Mouse (Mus musculus) macrophage (primary cell): Measurements from ENCODE around the gene Zmynd8. TPM values are rescaled to one million over a fixed set of nuclear protein-coding genes. Genes with fewer than 3 reads are reported as not detected.

Experiments used
- H3K27ac ChIP-seq: fragments of 350-480 bp; formaldehyde crosslinking; 2 replicates; pipeline ENCODE4 v1.9.0; 2021
- H3K36me3 ChIP-seq: fragments of 350-480 bp; formaldehyde crosslinking; 2 replicates; pipeline ENCODE4 v1.9.0; 2021; ENCODE audit errors: inconsistent target
- H3K4me3 ChIP-seq: fragments of 350-480 bp; formaldehyde crosslinking; 2 replicates; pipeline ENCODE4 v1.9.0; 2021; ENCODE audit errors: inconsistent target
- H3K79me2 ChIP-seq: fragments of 350-480 bp; formaldehyde crosslinking; 2 replicates; pipeline ENCODE4 v1.9.0; 2021; ENCODE audit errors: inconsistent target
- WGBS: methylation state at CpG from one replicate; pipeline ENCODE4 v1.1.7; 2026; ENCODE audit warnings: inconsistent platforms; ENCODE audit not compliant: missing documents; 5-methylcytosine and 5-hydroxymethylcytosine counted together
- polyA plus RNA-seq: library from polyadenylated mRNA; stranded (reverse); fragments of 250-400 nt; gene quantifications from 3 replicates; pipeline ENCODE4 v1.2.4, GENCODE M21; 2018; ENCODE audit warnings: inconsistent platforms

Zmynd8 gene
- polyA plus RNA-seq, 1 experiment from 2014 or later, result 95.5 TPM

DNA sequence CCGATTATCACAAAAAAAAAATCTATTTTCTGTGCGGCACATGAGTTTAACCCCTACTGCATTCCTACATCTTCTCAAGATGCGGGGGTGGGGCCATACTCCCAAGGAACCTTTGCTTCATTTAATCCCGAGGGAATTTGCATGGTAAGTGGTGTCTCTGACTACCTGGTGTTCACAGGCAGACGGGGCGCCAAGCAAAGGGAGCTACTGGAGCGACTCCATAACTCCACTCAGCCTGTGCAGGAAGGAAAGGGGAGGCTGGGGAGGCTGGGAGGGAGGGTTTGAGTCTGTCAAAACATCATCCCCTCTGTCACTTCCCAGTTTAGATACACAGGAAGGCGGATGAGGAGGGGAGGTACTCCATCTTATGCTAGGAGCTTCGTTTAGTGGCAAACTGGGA lies 66.5 kb downstream of the Zmynd8 start:
- peaks cover 94% of the 10 kb centered on the region for H3K36me3 ChIP-seq
- H3K27ac ChIP-seq, result no peak overlapping the region
- H3K79me2 ChIP-seq, result peaks cover 85% of the 10 kb centered on the region; the same call in 1 of the 2 replicates
- H3K4me3 ChIP-seq, result no peak overlapping the region
- 76% methylated on average over 9 of the region's 9 CpGs for WGBS

GRCm38 (mm10) chr2:165831637-165832289 lies 67.1 kb downstream of the Zmynd8 start:
- peaks cover 95% of the 10 kb centered on the region for H3K36me3 ChIP-seq
- H3K4me3 ChIP-seq, result no peak overlapping the region
- WGBS, result 97% methylated on average over 8 of the region's 8 CpGs
- no peak overlapping the region for H3K27ac ChIP-seq
- H3K79me2 ChIP-seq, result peaks cover 86% of the 10 kb centered on the region; the same call in 1 of the 2 replicates

- H3K79me2 ChIP-seq, result peaks cover 98% of the 10 kb centered on the region
- peaks cover 95% of the 10 kb centered on the region for H3K36me3 ChIP-seq
- WGBS, result 94% methylated on average over 9 of the region's 12 CpGs
- H3K27ac ChIP-seq, result no peak overlapping the region
- H3K4me3 ChIP-seq, result no peak overlapping the region
Measured at GRCm38 (mm10) chr2:165828770-165829169, 70.0 kb downstream of the Zmynd8 start.

DNA sequence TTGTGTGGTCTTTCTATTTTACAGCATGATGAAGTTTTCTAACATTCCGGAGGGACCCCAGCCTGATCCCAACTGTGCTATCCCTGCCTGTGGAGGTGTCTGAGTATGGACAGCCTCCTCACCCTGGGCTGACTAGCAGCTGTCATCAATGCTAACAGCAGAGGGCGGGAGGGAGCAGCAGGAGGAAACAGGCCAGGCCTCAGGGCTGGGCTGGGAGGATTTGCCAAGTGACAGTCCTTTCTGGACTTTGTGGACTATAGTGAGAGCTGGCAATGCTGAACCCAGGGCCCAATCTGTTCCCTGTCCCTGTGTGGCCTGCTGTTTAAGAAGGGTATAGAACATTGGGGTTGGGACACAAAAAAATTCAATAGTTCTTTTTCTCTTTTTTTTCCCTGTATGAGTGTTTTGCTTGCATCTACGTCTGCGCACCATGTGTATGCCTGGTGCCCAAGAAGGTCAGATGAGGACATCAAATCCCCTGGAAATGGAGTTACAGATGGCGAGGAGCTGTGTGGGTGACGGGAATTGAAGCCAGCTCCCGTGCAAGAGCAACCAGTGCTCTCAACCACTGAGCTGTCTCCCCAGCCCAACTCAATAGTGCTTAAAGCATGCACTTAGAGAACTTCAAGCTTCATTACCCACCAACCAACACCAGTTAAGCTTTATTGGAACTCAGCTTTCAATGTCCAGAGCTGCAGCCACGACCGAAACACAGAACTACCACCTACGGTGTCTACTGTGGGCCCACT lies 72.7 kb downstream of the Zmynd8 start:
- H3K36me3 ChIP-seq, result peaks cover 93% of the 10 kb centered on the region

GRCm38 (mm10) chr2:165825261-165825900 lies 73.4 kb downstream of the Zmynd8 start:
- Histone ChIP-seq H3K27ac (no peak overlapping the region), H3K4me3 (no peak overlapping the region), H3K36me3 (peaks cover 87% of the 10 kb centered on the region), H3K79me2 (peaks cover 87% of the 10 kb centered on the region)
- 94% methylated on average over 15 of the region's 17 CpGs for WGBS

More for the DNA sequence above, 72.7 kb downstream of the Zmynd8 start:
- 91% methylated on average over 10 of the region's 10 CpGs for WGBS
- Histone ChIP-seq H3K4me3 (no peak overlapping the region), H3K27ac (no peak overlapping the region), H3K79me2 (peaks cover 95% of the 10 kb centered on the region)

DNA sequence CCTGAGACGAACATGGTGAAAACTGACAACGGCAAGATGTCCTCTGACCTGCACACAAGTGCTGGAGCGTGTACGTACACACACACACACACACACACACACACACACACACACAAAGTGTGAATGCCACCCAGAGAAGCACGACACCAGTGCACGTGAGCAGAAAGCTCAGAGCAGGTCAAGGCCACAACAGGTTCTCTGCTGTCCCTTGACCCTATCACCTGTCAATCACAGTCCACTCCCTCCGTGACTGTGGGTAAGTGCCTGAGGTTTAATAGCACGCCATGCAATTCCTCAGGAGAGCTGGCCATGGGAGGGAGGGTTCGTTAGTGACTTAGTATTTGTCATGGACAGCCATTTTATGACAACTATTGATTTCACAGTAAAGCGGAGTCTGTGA lies 74.0 kb downstream of the Zmynd8 start:
- WGBS, result 95% methylated on average over 10 of the region's 10 CpGs
- H3K36me3 ChIP-seq, result peaks cover 82% of the 10 kb centered on the region

DNA sequence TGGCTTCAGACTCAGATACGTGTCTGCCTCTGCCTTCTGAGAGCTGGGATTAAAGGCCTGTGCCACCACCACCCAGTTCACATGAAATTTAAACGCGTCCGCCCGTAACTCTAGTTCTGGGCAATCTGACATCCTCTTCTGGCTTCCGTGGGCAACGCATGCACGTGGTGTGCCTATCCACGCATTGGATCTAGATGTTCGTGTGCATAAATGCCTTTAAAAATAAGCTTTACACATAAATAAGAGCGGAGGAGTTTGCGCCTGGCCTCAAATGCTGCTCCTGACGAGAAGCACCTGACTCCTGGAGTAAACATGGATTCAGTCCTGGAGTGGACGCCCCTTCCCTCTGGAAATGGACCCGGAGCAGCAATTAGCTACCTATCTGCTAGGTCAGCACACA lies 76.3 kb downstream of the Zmynd8 start:
- peaks cover 80% of the 10 kb centered on the region for H3K79me2 ChIP-seq
- H3K36me3 ChIP-seq, result peaks cover 80% of the 10 kb centered on the region
- WGBS, result 95% methylated on average over 15 of the region's 15 CpGs
- H3K4me3 ChIP-seq, result no peak overlapping the region
- no peak overlapping the region for H3K27ac ChIP-seq

More for the DNA sequence above, 74.0 kb downstream of the Zmynd8 start:
- H3K27ac ChIP-seq, result no peak overlapping the region
- no peak overlapping the region for H3K4me3 ChIP-seq
- H3K79me2 ChIP-seq, result peaks cover 82% of the 10 kb centered on the region

GRCm38 (mm10) chr2:165821671-165822070 lies 77.1 kb downstream of the Zmynd8 start:
- Histone ChIP-seq H3K4me3 (no peak overlapping the region), H3K27ac (no peak overlapping the region), H3K36me3 (peaks cover 80% of the 10 kb centered on the region), H3K79me2 (peaks cover 80% of the 10 kb centered on the region)
- WGBS, result 95% methylated on average over 12 of the region's 12 CpGs

DNA sequence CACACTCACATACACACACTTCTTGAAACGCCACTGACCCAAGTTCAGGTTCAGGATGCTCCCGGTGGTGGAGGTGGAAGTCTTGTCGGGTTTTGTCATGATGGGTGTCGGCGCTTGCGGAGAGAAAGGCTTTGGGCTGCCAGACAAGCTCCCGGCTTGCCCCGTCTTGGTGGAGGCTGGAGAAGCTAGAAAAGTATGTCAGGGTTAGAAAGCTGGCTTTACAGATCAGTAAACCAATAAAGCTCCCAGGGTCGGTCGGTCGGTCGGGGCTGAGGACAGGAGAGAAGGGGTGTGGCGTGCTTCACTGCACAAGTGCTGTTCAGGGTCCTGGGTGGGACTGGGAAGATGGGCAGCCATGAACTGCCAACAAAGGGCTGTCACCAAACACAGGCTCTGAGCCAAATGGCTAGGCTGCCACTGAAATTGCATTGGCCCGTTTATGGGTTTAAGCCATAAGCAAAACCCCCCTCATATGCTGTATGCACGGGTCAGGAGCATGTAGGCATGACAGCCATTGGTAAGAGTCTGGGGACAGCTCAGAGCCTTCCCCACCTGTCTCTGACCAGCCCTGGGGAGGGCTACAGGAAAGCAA lies 78.2 kb downstream of the Zmynd8 start:
- H3K79me2 ChIP-seq, result peaks cover 71% of the 10 kb centered on the region
- H3K4me3 ChIP-seq, result no peak overlapping the region
- WGBS, result 84% methylated on average over 15 of the region's 15 CpGs
- H3K36me3 ChIP-seq, result peaks cover 80% of the 10 kb centered on the region
- H3K27ac ChIP-seq, result no peak overlapping the region

DNA sequence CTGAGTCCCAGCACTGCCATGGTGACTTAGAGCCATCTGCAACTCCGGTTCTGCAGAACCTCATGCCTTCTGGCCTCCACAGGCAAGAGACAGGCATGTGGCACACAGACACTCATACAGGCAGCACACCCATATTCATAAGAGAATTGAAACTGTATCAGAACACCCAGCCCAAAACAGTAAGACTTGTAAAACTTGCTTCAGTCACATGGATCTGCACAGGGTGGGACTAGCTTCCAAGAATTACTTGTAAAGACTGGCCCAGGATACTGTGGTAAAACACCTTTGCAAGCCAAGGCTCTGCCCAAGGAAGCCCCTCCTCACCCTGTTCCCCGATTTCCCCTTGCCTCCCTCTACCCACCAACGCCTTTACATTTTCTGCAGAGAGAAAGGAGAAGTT lies 78.7 kb downstream of the Zmynd8 start:
- H3K79me2 ChIP-seq, result peaks cover 66% of the 10 kb centered on the region
- WGBS, result 68% methylated on average over 3 of the region's 3 CpGs
- peaks cover 75% of the 10 kb centered on the region for H3K36me3 ChIP-seq
- no peak overlapping the region for H3K27ac ChIP-seq
- no peak overlapping the region for H3K4me3 ChIP-seq

DNA sequence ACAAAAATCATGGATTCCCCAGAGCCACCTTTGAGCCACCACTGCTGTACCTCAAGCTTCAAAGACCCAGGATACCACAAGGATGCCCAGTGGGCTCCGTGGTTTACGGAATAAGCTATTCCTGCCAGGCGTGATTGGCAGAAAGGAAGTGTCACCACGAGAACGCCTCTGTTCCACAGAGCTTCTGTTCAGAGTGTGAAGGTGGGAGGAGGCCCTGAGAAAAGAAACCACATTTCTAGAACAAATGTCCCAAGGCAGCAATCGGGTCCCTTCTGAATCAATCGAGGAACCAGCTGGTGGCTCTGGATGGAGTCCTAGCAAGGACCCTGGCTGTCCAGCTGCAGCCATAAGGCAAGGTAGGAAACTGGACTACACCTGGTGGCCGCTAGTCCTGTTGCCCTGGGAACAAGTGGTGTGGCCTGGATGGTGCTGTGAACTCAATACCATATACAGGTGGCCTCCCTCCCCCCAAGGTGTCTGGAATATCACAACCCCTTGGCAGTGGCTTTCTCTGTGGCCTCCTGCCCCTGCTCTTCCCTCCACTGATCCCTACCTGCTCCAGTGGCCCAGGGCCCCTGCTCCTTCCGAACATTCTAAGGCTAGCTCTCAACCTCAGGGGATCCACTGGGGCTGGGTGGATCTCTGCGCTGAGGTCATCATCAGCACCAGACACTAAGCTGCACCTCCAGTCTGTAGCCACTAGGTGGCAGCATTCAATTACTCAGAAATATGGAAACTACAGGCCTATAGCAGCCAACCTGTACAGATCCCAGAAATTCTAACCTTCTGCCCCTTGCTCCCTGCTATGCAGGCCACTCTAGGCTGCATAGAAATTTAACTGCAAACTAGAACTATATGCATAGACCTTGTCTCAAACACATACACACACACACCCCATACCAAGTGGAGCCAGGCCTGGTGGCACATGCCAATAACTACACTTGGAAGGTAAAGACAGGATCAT lies 79.5 kb downstream of the Zmynd8 start:
- H3K4me3 ChIP-seq, result no peak overlapping the region
- peaks cover 57% of the 10 kb centered on the region; the same call in 1 of the 2 replicates for H3K79me2 ChIP-seq
- no peak overlapping the region for H3K27ac ChIP-seq
- 57% methylated on average over 10 of the region's 10 CpGs for WGBS
- H3K36me3 ChIP-seq, result peaks cover 74% of the 10 kb centered on the region

- Histone ChIP-seq H3K4me3 (no peak overlapping the region), H3K27ac (no peak overlapping the region), H3K36me3 (peaks cover 74% of the 10 kb centered on the region), H3K79me2 (peaks cover 50% of the 10 kb centered on the region; the same call in 1 of the 2 replicates)
- WGBS, result 87% methylated on average over 6 of the region's 6 CpGs
Measured at GRCm38 (mm10) chr2:165818570-165818969, 80.2 kb downstream of the Zmynd8 start.

DNA sequence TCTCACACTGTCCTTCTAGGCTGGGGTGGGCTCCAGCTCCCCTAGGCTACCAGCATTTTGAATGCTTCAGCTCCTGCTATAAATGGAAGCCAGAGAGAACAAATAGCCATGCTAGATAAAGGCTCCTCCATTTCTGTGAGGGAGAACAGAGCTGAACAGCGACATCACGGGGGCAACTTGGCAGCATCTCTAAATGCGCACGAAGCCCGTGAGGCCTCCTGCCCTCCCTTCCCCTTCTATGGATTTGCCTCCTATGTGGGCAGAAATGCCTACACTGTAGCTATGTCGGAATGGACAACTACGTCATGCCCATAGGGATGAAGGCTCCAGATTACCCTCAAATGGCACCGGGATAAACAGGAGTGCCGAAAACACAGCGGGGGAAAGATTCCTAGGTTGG lies 81.4 kb downstream of the Zmynd8 start:
- WGBS, result 95% methylated on average over 9 of the region's 10 CpGs
- no peak overlapping the region for H3K27ac ChIP-seq
- peaks cover 46% of the 10 kb centered on the region; the same call in 1 of the 2 replicates for H3K79me2 ChIP-seq
- no peak overlapping the region for H3K4me3 ChIP-seq
- peaks cover 72% of the 10 kb centered on the region for H3K36me3 ChIP-seq
